Mouse (Mus musculus) urinary bladder, adult 2 months (tissue): Measurements from ENCODE around the gene Rps27. TPM values are rescaled to one million over a fixed set of nuclear protein-coding genes. Genes with fewer than 3 reads are reported as not detected.
A peak's percentile ranks its signal among the peaks of the same experiment; 100 is the strongest.

Experiments
- DNase-seq: peaks from one replicate; pipeline ENCODE4 v3.0.0; 2022; ENCODE audit warnings: low spot score
- polyA plus RNA-seq: library from polyadenylated mRNA; depleted of rRNA; stranded (reverse); fragments of >200 nt; gene quantifications from 2 replicates; pipeline ENCODE4 v1.2.3, GENCODE M21; 2012

Gene Rps27
- polyA plus RNA-seq, 1 experiment: 6,324 TPM

DNA sequence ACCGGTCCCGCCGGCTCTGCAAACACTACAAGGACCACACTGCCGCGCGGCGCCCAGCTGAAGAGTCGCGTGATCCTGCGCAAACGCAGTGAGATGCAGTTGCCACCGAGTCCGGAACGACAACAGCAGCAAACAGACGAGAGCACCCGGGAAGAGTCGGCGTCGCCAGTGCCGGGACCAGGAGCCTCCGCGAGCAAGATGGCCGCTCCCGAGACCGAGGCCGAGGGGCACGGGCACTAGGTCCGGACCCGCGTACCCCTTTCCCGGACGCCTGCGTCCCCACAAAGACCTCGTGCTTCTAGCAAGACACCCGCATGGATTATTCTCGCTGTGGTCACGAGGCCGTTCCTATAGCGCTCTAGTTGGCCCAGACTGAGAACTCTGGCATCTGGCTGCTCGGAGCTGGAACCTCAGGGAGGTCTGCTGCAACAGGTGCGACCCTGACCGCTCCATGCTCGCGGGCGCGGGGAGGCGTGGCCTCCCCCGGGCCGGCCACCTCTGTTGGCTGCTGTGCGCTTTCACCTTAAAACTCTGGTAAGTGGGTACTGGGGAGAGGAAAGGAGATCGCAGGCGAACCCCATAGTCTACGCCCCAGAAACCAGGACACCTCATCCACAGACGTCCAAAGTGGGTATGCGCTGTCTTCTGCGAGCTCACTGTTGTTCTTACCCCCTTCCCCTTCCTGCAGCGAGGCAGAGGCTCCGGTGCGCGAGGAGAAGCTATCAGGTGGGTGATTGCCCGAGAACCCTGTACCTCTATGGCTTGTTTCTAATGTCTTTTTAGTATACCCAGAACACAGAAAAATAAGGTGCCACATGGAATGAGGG, 18.3 kb upstream of the Rps27 start, which contains the start of gene Jtb:
Gene Jtb (plus strand): TSS at position 91 of the 827 bp plus-strand sequence.
- DNase-seq: peak; percentile 83

DNA sequence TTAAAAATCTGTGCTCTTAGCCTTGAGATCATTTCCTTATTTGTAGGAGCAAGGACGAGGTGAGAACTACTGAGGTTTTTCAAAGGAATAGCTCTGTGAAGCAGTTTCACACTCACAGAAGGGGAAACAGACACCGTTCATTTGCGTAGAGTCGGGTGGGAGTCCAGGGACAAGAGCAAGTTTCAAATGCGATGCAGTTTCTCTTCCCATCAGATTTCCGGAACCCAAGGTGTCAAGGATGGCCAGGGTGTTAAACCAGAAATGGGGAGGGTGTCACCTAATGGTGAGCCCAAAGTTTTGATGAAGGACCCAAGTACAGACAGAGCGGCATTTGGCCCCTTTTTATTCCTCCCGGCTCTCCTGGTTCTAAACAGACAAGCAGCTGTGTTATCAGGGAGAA, 17.6 kb upstream of the Rps27 start:
- no peak for DNase-seq

DNA sequence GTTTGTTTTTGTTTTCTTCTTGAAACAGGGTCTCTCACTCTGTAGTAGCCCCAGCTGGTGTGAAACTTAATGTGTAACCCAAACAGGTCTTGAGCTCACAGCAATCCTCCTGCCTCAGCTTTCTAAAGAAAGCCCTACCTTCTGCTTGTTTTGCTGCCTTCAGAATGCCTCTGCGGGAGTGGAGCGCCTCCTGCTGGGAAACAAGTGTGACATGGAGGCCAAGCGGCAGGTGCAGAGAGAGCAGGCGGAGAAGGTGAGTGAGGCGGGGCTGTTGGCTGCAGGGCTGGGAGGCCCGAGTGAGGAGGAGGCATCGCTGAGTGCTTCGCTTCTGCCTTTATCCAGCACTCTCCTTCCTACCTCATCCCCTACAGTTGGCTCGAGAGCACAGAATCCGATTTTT, 10.9 kb upstream of the Rps27 start:
- DNase-seq: no peak

DNA sequence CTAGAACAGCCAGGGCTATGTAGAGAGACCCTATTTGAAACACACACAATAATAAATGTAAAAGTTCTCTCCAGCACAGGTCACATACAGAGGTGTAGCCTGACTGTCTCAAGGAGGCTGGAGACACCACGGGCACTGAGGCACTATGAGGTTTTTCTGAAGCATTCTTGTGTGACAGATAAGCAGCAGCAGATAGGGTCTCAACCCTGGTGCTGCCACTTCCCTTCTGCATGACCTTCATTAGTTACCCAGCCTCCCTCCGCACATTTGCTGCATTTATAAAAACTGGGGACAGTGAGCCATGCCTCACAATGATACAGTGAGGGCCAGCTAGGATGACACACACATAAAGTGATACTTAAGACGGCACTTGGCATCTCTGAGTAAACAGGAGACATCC, 9.5 kb upstream of the Rps27 start:
- no peak for DNase-seq

DNA sequence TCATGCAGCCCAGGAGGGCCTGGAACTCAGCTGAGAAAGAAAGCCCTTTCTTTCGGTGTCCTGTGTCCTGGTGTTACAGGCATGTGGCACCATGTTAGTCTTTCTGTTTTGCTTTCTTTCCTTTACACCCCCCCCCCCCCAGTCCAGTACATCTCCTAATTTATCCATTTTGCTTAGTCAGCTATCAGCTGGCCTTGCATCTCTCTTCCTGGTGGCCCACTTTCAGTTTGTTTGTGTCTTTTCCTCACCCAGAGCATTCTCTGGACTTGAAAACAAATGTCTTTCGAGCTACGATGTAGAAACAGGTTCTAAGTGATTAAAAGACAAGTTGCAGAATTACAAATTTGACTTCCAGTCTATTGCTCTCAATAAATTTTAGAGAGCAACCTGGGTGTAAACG, 9.0 kb upstream of the Rps27 start:
- no peak for DNase-seq

DNA sequence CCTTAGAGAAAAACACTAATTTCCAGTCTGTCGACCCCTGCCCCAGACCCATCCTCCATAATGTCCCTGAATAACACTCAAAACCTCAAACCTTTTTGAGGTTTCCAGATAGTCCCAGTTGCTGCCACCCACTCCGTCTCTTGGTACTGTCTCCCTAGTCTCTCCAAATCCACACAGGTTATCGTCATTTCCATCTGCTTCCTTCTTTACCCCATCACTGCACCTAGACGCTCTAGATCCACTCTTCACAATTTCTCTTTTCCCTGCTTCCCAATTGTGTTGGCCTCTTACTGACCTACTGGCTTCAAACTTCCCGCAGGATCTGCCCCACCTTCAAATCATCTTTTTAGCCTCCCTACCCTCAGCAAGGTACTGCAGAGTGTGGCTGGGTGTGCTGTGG, 7.7 kb upstream of the Rps27 start:
- DNase-seq: no peak

DNA sequence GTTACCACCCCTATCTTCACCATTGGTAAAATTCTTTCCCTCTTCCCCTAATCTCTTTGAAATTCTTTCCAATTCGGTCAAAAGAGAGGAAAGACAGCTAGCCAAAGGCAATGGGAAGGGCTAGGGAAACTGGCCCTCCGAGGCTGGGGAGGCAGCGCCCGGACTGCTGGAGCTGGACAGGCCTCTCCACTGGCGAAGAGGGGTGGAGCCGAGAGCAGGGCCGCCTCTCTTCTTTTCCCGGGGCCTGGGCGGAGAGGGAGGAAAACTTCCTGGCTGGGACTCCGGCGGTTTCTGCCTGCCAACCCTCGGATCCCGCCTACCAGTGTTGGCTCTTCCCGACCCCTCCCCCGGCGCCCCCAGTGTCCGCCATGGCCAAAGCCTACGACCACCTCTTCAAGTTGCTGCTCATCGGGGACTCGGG, 7.1 kb upstream of the Rps27 start:
- DNase-seq: peak; percentile 65

DNA sequence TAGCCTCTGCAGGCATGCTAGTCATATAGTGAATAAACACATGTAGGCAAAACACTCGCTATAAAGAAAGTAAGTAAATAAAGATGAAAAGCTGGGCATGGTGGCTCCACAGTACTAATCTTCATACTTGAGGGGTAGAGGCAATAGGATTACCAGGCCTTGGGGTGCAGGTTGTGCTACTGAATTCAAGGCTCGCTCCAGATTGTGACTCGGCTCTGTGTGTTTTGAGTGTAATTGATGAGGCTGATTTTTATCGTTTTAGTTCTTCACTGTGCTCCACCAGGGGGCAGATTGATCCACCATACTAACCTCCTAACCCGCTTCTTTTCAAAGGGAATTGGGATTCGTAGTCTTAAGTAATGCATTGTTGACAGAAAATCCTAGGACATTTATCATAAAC, 6.6 kb upstream of the Rps27 start:
- DNase-seq: no peak

DNA sequence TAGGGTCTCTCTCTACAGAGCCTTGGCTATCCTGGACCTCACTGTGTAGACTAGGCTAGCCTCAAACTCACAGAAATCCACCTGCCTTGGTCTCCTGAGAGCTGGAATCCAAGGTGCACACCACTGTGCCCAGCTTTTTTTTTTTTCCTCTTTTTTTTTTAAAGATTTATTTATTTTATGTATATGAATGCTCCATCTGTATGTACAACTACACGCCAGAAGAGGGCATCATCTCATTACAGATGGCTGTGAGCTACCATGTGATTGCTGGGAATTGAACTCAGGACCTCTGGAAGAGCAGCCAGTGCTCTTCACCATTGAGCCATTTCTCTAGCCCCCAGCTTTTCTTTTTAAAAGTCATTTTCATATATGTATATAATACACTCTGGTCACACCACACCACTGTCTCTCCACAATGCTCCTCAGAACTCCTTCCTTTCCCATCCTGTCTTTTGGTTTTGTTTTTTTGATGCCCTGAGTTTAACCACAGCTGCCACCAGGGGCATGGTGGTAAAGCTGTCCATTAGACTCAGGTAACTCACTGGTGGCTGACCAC, 2.5 kb upstream of the Rps27 start:
- no peak for DNase-seq

DNA sequence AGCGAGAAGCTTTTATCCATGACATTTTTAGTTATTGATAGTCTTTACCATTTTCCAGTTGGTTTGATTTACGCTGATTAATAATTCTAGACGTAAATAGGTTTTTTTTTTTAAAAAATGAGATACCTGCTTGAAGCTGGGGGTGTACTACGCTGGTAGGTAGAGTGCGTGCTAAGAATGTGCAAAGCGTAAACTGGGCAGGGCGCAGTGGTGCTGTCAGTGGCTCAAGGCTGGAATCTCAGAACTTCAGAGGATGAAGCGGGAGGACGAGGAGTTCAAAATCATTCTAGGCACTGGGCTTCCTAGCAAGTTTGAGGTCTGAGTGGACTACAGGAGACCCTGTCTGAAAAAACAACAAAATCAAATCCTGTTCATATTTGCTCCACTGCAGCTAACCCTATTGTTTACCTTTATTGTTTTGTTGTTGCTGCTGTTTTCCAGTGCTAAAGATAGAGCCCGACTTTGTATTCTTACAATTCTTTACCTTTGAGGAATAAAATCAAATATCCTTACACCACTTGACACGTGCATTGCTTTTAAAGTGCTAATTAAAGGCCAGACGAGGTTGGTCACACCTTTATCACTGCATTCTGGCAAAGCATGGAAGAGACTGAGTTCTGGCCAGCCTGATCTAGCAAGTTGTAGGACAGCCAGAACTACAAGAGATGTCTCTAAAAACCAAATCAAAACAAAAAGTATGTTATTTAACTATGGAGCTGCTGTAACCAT, 669 bp upstream of the Rps27 start:
- DNase-seq: no peak

DNA sequence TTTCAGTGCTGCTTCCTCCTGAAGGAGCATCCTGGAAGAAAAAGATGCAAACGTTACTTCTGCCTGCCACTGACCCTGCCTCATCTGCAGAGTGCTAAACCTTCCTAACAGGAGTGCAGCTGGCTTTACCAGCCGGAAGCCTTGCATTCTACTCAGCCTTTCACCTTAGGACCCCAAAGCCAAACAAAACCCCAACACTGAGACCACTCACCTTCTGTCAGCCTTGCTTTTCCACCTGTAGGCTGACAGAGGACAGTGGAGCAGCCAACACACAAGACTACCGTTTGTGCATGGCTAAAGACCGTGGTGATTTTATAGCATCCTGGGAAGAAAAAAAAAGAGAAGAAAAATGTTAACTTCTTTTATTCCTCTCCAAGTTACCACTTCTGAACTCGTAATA, 728 bp downstream of the Rps27 start:
- no peak for DNase-seq

DNA sequence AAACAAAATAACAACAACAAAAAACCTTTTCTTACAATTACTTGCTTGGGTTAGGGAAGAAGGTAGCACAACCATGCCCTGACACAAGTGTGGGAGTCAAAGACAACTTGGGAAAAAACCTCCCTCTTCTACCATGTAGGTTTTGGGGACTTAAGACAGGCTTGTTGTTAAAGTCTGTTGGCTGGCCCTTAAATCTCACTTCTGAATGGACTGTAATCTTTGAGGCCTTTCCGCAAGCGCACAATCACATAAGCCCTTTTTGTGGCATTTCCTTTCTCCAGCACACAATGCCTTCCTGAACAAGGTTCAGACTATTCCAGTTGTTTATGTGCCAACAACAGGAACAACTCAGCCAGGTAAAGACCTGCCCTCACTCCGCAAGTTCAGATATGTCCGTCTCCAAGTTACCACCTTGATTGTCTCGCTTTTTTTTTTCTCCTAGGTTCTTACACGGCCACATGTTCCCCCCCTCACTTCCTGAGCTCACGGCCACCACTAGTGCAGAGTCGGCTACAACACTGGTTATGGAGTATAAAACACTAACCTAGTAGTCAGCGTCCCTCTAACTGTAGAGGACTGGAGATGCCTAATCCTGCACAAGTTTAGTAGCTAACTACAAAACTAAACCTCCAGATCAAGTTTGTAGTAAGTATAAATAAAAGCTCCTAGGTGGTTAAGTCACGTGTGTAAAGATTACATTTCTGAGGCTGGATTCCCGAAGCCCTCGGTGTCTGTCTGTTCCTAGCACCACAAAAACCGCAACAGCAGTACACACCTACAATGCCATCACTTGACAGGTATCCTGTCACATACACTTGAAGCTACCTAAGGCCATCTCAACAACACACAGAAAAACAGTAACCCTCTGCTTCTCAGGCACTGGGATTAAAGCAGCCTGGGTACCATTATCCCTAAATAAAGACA, 1.7 kb downstream of the Rps27 start:
- DNase-seq: no peak

DNA sequence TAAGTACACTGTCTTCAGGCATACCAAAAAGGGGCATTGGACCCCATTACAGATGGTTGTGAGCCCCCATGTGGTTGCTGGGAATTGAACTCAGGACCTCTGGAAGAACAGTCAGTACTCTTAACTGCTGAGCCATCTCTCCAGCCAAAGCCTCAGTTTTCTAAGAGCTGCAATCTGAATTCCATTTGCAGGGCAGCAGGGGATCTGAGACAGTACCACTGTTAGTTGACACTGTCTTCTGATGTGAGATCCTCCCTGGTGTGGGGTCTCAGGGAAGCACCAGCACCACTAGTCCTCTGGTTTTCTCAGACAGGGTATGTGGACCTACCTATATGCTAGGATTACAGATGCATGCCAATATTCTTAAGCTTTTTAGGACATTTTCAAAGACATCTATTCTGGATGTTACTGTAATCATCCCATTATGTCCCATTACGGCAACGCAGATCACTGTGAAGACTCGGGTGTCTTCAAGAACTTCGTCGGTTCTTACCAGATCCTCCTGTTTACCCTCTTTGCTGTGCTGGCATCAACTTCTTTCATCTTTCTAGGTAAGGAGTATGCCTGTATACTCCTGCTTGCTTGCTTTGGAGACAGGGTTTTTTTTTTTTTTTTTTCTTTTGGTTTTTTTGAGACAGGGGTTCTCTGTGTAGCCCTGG, 3.4 kb downstream of the Rps27 start:
- DNase-seq: no peak

DNA sequence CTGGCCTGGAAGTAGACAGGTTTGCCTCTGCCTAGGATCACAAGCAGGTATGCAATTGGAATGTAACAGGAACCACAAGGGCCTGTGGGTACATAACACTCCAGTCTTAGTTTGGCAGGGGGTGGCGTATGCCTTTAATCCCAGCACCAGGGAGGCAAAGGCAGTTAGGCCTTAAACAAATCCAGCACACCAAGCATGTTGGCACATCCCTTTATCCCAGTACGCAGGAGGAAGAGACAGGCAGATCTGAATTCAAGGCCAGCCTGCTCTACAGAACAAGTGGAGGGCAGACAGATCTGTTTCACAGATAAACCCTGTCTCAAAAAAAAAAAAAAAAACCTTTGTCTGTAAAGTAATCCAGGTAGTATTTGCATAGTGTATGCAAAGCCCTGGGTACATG, 4.8 kb downstream of the Rps27 start:
- DNase-seq: no peak

DNA sequence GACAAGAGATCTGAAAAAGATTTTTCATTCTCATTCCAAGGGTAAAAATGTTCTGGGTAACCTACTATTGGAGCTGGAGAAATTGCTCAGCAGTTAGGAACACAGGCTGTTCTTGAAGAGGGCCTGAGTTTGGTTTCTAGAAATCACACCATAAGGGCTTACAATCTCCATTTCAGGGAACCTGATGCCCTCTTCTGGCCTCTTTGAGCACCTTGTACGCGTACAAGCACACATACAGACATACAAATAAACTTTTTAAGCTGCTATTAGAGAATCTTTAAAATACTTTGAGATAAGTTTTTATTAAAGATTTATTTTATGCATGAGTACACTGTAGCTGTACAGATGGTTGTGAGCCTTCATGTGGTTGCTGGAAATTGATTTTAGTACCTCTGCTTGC, 8.9 kb downstream of the Rps27 start:
- DNase-seq: no peak

DNA sequence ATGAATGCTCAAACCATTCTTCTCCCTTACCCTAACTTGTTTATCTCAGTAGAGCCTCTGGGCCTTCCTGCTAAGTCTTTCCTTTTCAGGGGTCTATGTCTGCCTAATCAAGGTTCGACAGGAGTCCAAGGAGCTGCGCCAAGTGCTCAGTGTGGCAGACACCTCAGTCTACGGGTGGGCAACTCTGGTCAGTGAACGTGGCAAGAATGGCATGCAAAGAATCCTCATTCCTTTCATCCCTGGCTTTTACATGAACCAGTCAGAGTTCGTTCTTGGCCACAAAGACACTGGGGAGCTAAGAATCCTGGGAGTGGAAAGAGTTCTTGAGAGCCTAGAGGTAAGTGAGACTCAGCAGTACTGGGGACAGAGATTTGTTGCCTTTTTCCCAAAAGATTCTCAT, 9.8 kb downstream of the Rps27 start:
- no peak for DNase-seq

DNA sequence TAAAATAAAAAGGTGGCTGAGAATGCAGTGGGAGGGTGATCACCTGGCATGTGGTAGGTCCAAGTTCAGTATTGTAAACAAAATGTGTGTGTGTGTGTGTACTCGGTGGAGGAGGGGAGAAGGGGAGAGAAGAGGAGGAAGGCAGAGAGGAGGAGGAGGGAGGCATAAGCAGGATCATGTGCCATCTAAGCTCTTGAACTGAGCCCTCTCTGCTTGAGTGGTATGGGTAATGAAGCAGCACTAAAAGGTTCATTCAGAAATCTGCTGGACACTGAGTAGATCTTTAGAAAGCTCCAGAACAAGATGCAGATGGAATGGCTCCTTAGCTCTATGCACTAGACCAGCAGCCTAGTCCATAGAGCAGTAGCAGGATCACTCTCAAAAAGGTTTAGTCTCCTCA, 10.6 kb downstream of the Rps27 start:
- DNase-seq: no peak

DNA sequence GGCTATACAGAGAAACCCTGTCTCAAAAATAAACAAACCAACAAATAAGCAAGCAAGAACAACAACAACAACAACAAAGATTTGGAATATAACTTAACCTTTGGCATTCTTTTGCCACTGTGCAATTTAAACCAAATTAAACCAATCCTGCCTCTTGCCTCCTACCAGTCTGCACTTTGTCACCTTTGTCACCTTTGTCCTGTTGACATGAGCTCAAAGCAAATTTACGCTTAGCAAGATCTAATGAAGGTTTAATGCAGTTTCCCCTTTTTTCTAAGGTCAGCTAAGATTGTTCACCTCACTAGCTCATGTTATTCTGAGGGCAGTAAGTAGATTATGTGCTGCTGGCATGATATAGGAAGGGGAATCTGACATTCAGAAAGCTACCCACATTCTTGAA, 15.9 kb downstream of the Rps27 start:
- no peak for DNase-seq

DNA sequence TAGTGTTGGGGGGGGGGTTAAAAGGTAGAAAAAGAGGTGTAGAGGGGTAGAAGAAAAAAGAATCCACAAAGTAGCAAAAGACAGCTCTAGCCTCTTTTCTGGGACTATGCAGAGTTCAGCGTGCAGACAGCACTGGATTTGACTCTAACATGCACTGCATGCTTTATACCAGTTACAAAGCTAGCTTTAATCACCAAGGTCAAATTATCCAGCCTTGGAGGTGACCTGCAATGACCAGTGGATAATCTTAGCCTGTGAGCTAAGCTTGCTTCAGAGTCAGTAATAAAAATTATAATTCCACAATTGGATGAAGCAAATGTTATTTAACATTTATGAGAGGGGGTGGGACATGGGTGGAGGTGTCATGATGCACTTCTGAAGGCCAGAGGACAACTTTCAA, 17.8 kb downstream of the Rps27 start:
- DNase-seq: no peak

DNA sequence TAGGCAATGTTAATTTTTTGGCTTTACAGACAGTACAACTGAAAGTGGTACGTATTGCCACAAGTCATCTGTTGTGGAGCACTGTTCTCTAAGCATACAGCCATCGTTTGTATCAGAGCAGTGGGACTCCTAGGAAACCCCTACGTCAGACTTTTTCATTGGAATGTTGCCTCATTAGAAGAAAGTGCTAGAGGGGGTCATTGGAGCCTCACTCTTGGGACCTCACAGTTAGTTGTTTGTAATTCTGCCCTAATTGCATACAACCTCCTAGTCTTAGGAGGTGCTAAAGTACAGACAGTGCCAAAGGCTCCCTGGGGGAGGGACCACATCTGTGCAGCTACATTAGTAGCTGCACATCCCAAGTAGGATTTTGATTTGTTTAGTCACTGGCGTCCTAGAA, 18.7 kb downstream of the Rps27 start:
- no peak for DNase-seq

DNA sequence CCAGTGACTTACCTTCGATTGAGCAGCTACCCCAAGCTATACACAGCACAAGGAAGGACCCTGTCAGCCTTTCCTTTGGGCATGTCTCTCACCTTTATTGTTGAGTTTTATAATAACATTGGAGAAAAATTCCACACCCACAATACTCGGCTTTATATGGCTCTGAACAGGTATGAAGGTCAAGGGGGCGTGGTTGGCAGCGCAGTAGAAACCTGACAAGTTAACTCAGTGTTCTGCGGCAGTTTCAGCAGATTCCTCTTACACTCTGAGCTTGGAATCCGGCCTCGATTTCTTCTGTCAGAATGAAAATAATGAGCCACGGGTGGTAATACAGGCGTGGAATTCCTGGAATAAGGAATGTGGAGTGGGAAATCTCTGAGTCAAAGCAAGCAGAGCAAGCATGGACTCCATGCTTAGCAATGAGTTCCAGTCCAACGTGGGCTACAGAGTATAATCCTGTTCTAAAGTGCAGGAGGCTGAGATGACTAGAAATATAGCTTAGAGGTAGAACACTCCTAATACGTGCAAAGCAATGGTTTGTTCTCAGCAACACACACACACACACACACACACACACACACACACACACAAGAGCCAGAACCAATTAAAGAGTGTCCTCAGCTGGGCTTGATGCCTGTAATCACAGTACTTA, 22.5 kb downstream of the Rps27 start:
- no peak for DNase-seq
